Mouse (Mus musculus) limb, embryonic 14.5 days (tissue): Measurements from ENCODE around the gene Olfr183. TPM values are rescaled to one million over a fixed set of nuclear protein-coding genes. Genes with fewer than 3 reads are reported as not detected.
"Not testable (repeated sequence)": the region's sequence is repeated elsewhere in the genome, so short reads cannot be mapped to it uniquely, and the experiment has no call there.

Experiments
- ATAC-seq: fragments of 200-750 bp; cut with Nextera tagmentation; 2 replicates; pipeline ENCODE4 v1.8.0; 2017; ENCODE audit warnings: low read depth, moderate number of reproducible peaks, moderate TSS enrichment; ENCODE audit not compliant: low FRiP score
- DNase-seq: peaks from one replicate; pipeline ENCODE4 v3.0.0-alpha.2; 2015; ENCODE audit warnings: low spot score
- H3K27ac ChIP-seq: fragments of 300-500 bp; sonication (generic); replicated peaks from 2 replicates; pipeline ENCODE4 v1.5.1; 2014; ENCODE audit warnings: low read depth, mild to moderate bottlenecking, low read length, moderate library complexity, mixed read lengths
- H3K27me3 ChIP-seq: fragments of 300-500 bp; sonication (generic); 2 replicates; pipeline ENCODE4 v1.6.1; 2014; ENCODE audit warnings: low read length, mixed read lengths; ENCODE audit not compliant: control insufficient read depth, insufficient read depth
- H3K36me3 ChIP-seq: fragments of 300-500 bp; sonication (generic); 2 replicates; pipeline ENCODE4 v1.6.1; 2014; ENCODE audit warnings: mild to moderate bottlenecking, low read length, moderate library complexity, mixed read lengths; ENCODE audit not compliant: control insufficient read depth, insufficient read depth
- H3K4me1 ChIP-seq: fragments of 300-500 bp; sonication (generic); 2 replicates; pipeline ENCODE4 v1.6.1; 2014; ENCODE audit warnings: antibody characterized with exemption, low read length, mixed read lengths; ENCODE audit not compliant: control insufficient read depth, insufficient read depth
- H3K4me2 ChIP-seq: fragments of 300-500 bp; sonication (generic); replicated peaks from 2 replicates; pipeline ENCODE4 v1.6.1; 2014; ENCODE audit warnings: low read depth, mild to moderate bottlenecking, low read length, moderate library complexity; ENCODE audit not compliant: severe bottlenecking
- H3K4me3 ChIP-seq: fragments of 300-500 bp; sonication (generic); replicated peaks from 2 replicates; pipeline ENCODE4 v1.5.1; 2014; ENCODE audit warnings: low read length
- H3K9ac ChIP-seq: fragments of 300-500 bp; sonication (generic); 2 replicates; pipeline ENCODE4 v1.6.1; 2014; ENCODE audit warnings: mild to moderate bottlenecking, low read depth, low read length, moderate library complexity; ENCODE audit not compliant: severe bottlenecking
- H3K9me3 ChIP-seq: fragments of 300-500 bp; sonication (generic); 2 replicates; pipeline ENCODE4 v1.6.1; 2016; ENCODE audit warnings: low read length; ENCODE audit not compliant: control insufficient read depth
- POLR2A ChIP-seq: fragments of 200-500 bp; IDR thresholded peaks from 2 replicates; pipeline ENCODE4 v1.8.0; 2012; ENCODE audit warnings: inconsistent platforms, mild to moderate bottlenecking, moderate library complexity, borderline replicate concordance; ENCODE audit not compliant: insufficient read depth, insufficient read length; ENCODE audit errors: extremely low read depth
- WGBS: fragments of 180-500 bp; shearing (Covaris S2); extraction: QIAGEN DNeasy Blood & Tissue Kit; methylation state at CpG from one replicate; pipeline ENCODE4 v1.1.7; 2014; 5-methylcytosine and 5-hydroxymethylcytosine counted together
- polyA plus RNA-seq, 2 experiments: library from polyadenylated mRNA; depleted of rRNA in 1 of 2; stranded (reverse) in 1 of 2; unstranded in 1 of 2; fragments of >200 nt; fragmentation: Nextera tagmentation in 1 of 2; extraction: Ambion mirVana in 1 of 2; gene quantifications; 2 replicates each; pipeline versions ENCODE4 v1.2.1 to v1.2.3; 2012 to 2014

The Olfr183 gene
- polyA plus RNA-seq, 2 experiments, result not detected

DNA sequence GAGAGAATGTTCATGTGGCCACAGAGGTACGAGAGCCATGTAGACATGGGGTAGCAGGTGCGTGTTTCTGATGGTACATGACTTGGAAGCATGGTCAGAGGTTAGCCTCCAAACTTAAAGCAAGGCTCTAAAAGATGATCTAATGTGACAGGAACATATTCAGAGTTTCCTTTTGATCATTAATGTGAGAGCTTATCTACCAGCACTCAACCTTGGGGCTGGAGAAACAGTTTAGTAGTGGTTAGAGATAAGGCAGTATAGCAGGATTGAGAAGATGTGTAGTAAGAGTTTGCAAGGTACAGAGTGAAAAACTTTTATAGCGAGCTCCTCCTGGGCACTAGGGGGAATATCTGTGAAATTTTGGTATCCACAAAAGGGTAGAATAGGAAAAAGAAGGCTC is 50.7 kb downstream of the Olfr183 start:
- no peak overlapping the region for H3K27ac ChIP-seq
- no peaks in the 10 kb centered on the region for H3K4me1 ChIP-seq
- H3K27me3 ChIP-seq, result no peaks in the 10 kb centered on the region
- 85% methylated on average over 3 of the region's 3 CpGs for WGBS
- TF ChIP-seq POLR2A, result no peak
- no peak overlapping the region for H3K9ac ChIP-seq
- DNase-seq (no peak), ATAC-seq (no peak)
- H3K9me3 ChIP-seq, result no peaks in the 10 kb centered on the region
- no peak overlapping the region for H3K4me3 ChIP-seq
- H3K4me2 ChIP-seq, result no peak overlapping the region
- H3K36me3 ChIP-seq, result no peaks in the 10 kb centered on the region

DNA sequence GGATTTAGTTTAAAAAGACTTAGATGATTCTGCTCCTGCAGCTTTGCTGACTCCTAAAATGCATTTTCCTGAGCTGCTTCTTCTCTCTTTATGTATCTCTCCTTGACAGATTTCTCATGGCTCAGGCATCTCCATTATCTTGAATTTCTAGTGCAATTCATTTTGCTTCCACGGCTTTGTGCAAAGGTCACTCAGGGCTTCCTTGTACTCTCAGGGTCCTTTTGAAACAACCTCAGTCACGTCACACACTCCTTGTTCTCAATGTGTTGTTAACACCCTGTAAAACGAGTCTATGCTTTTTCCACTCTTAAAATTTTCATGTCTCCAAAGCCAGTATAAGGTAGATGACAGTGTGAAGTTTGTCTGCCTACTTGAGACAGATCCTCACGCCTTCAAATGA is 52.4 kb downstream of the Olfr183 start:
- Histone ChIP-seq H3K9me3 (no peaks in the 10 kb centered on the region), H3K4me1 (no peaks in the 10 kb centered on the region), H3K27ac (no peak overlapping the region), H3K9ac (no peak overlapping the region), H3K27me3 (no peaks in the 10 kb centered on the region), H3K36me3 (no peaks in the 10 kb centered on the region), H3K4me2 (no peak overlapping the region), H3K4me3 (no peak overlapping the region)
- no peak for DNase-seq
- no peak for TF ChIP-seq POLR2A
- no peak for ATAC-seq
- 66% methylated on average over 4 of the region's 4 CpGs for WGBS

DNA sequence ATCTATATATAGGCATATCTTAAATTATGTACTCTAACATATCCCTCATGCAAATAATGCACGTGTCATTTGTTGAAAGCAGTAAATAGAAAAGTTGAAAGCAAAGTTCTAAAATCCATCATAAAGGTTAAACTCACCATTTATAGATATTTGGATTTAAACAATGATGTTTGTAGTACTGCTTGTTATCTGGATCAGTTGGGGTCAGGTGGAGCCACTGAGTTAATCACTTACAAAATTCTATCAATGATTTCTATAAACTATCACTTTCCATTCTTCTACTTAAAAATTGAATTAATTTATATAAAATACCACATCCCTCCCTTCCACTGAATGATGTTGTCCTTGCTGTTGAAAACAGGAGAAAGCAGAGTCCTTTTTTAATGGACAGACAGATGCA is 53.7 kb downstream of the Olfr183 start:
- Histone ChIP-seq H3K9ac (no peak overlapping the region), H3K36me3 (no peaks in the 10 kb centered on the region), H3K4me3 (no peak overlapping the region), H3K9me3 (no peaks in the 10 kb centered on the region), H3K27ac (no peak overlapping the region), H3K4me1 (no peaks in the 10 kb centered on the region), H3K27me3 (no peaks in the 10 kb centered on the region), H3K4me2 (no peak overlapping the region)
- no peak for ATAC-seq
- 83% methylated on average over 1 of the region's 1 CpGs for whole genome bisulfite sequencing
- TF ChIP-seq POLR2A, result no peak
- DNase-seq, result no peak

DNA sequence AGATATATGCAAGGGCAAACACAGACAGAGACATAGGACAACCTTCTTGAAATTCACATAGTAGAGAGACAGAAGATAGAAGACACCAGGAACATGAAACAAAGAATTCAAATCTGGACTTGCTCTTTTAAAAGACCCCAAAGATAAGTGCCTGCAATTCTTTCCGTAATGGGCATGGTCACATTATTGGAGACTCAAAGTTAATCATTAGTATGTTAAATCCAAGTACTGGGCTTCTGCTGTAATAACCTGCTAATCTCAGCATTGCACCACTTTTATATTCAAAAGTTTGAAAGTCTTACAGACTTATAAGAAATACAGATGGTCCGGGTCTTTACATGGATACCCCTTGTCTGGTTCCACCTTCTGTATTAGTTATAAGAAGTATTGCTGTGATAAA is 54.1 kb downstream of the Olfr183 start:
- H3K4me2 ChIP-seq, ATAC-seq, H3K4me3 ChIP-seq, H3K27ac ChIP-seq, H3K9me3 ChIP-seq, H3K9ac ChIP-seq, H3K36me3 ChIP-seq, DNase-seq, H3K4me1 ChIP-seq, H3K27me3 ChIP-seq: not testable (repeated sequence)
- WGBS, result 95% methylated on average over 2 of the region's 2 CpGs

Other genes starting within 250 kb of the Olfr183 start
- not detected in 2 replicates for gene Olfr172, start 232.2 kb upstream of the Olfr183 start, polyA plus RNA-seq (2012; rRNA removed)
- gene Olfr172, start 232.2 kb upstream of the Olfr183 start, polyA plus RNA-seq (2014; fragmentation: Nextera tagmentation; extraction: Ambion mirVana), result not detected in 2 replicates
- gene Olfr173, start 195.1 kb upstream of the Olfr183 start, polyA plus RNA-seq (2012; rRNA removed), result not detected in 2 replicates
- gene Olfr173, start 195.1 kb upstream of the Olfr183 start, polyA plus RNA-seq (2014; fragmentation: Nextera tagmentation; extraction: Ambion mirVana), result not detected in 2 replicates
- gene Olfr175-ps1, start 168.6 kb upstream of the Olfr183 start, polyA plus RNA-seq (2012; rRNA removed), result not detected in 2 replicates
- gene Olfr175-ps1, start 168.6 kb upstream of the Olfr183 start, polyA plus RNA-seq (2014; fragmentation: Nextera tagmentation; extraction: Ambion mirVana), result not detected in 2 replicates
- not detected in 2 replicates for gene Olfr177, start 120.6 kb upstream of the Olfr183 start, polyA plus RNA-seq (2012; rRNA removed)
- gene Olfr177, start 120.6 kb upstream of the Olfr183 start, polyA plus RNA-seq (2014; fragmentation: Nextera tagmentation; extraction: Ambion mirVana), result not detected in 2 replicates
- not detected in 2 replicates for gene Olfr178, start 103.3 kb upstream of the Olfr183 start, polyA plus RNA-seq (2012; rRNA removed)
- not detected in 2 replicates for gene Olfr178, start 103.3 kb upstream of the Olfr183 start, polyA plus RNA-seq (2014; fragmentation: Nextera tagmentation; extraction: Ambion mirVana)
- gene Olfr181, start 66.6 kb upstream of the Olfr183 start, polyA plus RNA-seq (2012; rRNA removed), result not detected in 2 replicates
- not detected in 2 replicates for gene Olfr181, start 66.6 kb upstream of the Olfr183 start, polyA plus RNA-seq (2014; fragmentation: Nextera tagmentation; extraction: Ambion mirVana)
- gene Olfr180, start 66.0 kb upstream of the Olfr183 start, polyA plus RNA-seq (2012; rRNA removed), result not detected in 2 replicates
- gene Olfr180, start 66.0 kb upstream of the Olfr183 start, polyA plus RNA-seq (2014; fragmentation: Nextera tagmentation; extraction: Ambion mirVana), result not detected in 2 replicates
- not detected in 2 replicates for gene Olfr186, start 34.9 kb downstream of the Olfr183 start, polyA plus RNA-seq (2012; rRNA removed)
- gene Olfr186, start 34.9 kb downstream of the Olfr183 start, polyA plus RNA-seq (2014; fragmentation: Nextera tagmentation; extraction: Ambion mirVana), result not detected in 2 replicates
- gene Olfr187, start 44.4 kb downstream of the Olfr183 start, polyA plus RNA-seq (2012; rRNA removed), result not detected in 2 replicates
- not detected in 2 replicates for gene Olfr187, start 44.4 kb downstream of the Olfr183 start, polyA plus RNA-seq (2014; fragmentation: Nextera tagmentation; extraction: Ambion mirVana)
- gene Olfr190, start 82.6 kb downstream of the Olfr183 start, polyA plus RNA-seq (2012; rRNA removed), result not detected in 2 replicates
- not detected in 2 replicates for gene Olfr190, start 82.6 kb downstream of the Olfr183 start, polyA plus RNA-seq (2014; fragmentation: Nextera tagmentation; extraction: Ambion mirVana)
- gene Olfr191, start 94.5 kb downstream of the Olfr183 start, polyA plus RNA-seq (2012; rRNA removed), result not detected in 2 replicates
- not detected in 2 replicates for gene Olfr191, start 94.5 kb downstream of the Olfr183 start, polyA plus RNA-seq (2014; fragmentation: Nextera tagmentation; extraction: Ambion mirVana)
- gene Olfr193, start 116.5 kb downstream of the Olfr183 start, polyA plus RNA-seq (2012; rRNA removed), result not detected in 2 replicates
- gene Olfr193, start 116.5 kb downstream of the Olfr183 start, polyA plus RNA-seq (2014; fragmentation: Nextera tagmentation; extraction: Ambion mirVana), result not detected in 2 replicates
- not detected in 2 replicates for gene Olfr194, start 125.7 kb downstream of the Olfr183 start, polyA plus RNA-seq (2012; rRNA removed)
- gene Olfr194, start 125.7 kb downstream of the Olfr183 start, polyA plus RNA-seq (2014; fragmentation: Nextera tagmentation; extraction: Ambion mirVana), result not detected in 2 replicates
- gene Olfr195, start 151.7 kb downstream of the Olfr183 start, polyA plus RNA-seq (2012; rRNA removed), result not detected in 2 replicates
- gene Olfr195, start 151.7 kb downstream of the Olfr183 start, polyA plus RNA-seq (2014; fragmentation: Nextera tagmentation; extraction: Ambion mirVana), result not detected in 2 replicates
- not detected in 2 replicates for gene Olfr196, start 175.1 kb downstream of the Olfr183 start, polyA plus RNA-seq (2012; rRNA removed)
- not detected in 2 replicates for gene Olfr196, start 175.1 kb downstream of the Olfr183 start, polyA plus RNA-seq (2014; fragmentation: Nextera tagmentation; extraction: Ambion mirVana)
- gene Olfr198, start 208.2 kb downstream of the Olfr183 start, polyA plus RNA-seq (2012; rRNA removed), result not detected in 2 replicates
- not detected in 2 replicates for gene Olfr198, start 208.2 kb downstream of the Olfr183 start, polyA plus RNA-seq (2014; fragmentation: Nextera tagmentation; extraction: Ambion mirVana)
- gene Olfr199, start 224.4 kb downstream of the Olfr183 start, polyA plus RNA-seq (2012; rRNA removed), result not detected in 2 replicates
- gene Olfr199, start 224.4 kb downstream of the Olfr183 start, polyA plus RNA-seq (2014; fragmentation: Nextera tagmentation; extraction: Ambion mirVana), result not detected in 2 replicates